Mouse (Mus musculus) heart, postnatal 4 days (tissue): ENCODE data around the gene Sppl3. TPM values are rescaled to one million over a fixed set of nuclear protein-coding genes. Genes with fewer than 3 reads are reported as not detected.

Experiments
- total RNA-seq, 2 experiments: library from RNA; stranded (reverse); gene quantifications; 2 replicates each; pipeline ENCODE4 v1.2.3; 2021

The Sppl3 gene
- total RNA-seq, 2 experiments from 2014 or later: 52.1 to 53.3 TPM

Other genes starting within 250 kb of the Sppl3 start
- 10 to 100 TPM; 60.6 to 60.8 TPM for gene Ankrd13a, start 236.5 kb upstream of the Sppl3 start, total RNA-seq
- 10 to 100 TPM; 38.8 to 49.5 TPM for gene Git2, start 235.6 kb upstream of the Sppl3 start, total RNA-seq
- gene 1500011B03Rik, start 187.7 kb upstream of the Sppl3 start, total RNA-seq: 10 to 100 TPM; 15.9 to 17.6 TPM
- gene 4930519G04Rik, start 157.5 kb upstream of the Sppl3 start, total RNA-seq: not detected
- gene Gm9936, start 152.5 kb upstream of the Sppl3 start, total RNA-seq: not detected
- gene Oasl2, start 114.2 kb upstream of the Sppl3 start, total RNA-seq: 1 to 10 TPM; 2.7 to 2.8 TPM
- gene Oasl1, start 87.9 kb upstream of the Sppl3 start, total RNA-seq: under 1 TPM in 1 of 2 experiments, not detected in 1; 0.18 TPM
- gene 2210016L21Rik, start 69.0 kb upstream of the Sppl3 start, total RNA-seq: 10 to 100 TPM; 27.7 to 34.9 TPM
- not detected for gene Hnf1a, start 40.0 kb upstream of the Sppl3 start, total RNA-seq
- not detected for gene Gm10401, start 87.2 kb downstream of the Sppl3 start, total RNA-seq
- 100 to 1,000 TPM; 153 to 165 TPM for gene Acads, start 108.2 kb downstream of the Sppl3 start, total RNA-seq
- 10 to 100 TPM; 21.7 to 25.9 TPM for gene Unc119b, start 123.8 kb downstream of the Sppl3 start, total RNA-seq
- gene Mlec, start 147.0 kb downstream of the Sppl3 start, total RNA-seq: 100 to 1,000 TPM; 104 to 111 TPM
- gene Cabp1, start 183.2 kb downstream of the Sppl3 start, total RNA-seq: 1 to 10 TPM; 5.5 to 6.6 TPM
- gene Pop5, start 224.7 kb downstream of the Sppl3 start, total RNA-seq: 10 to 100 TPM; 21.1 to 26.1 TPM